27 mouse cellular contexts compared by ENCODE assay signal in the genomic region with DNA sequence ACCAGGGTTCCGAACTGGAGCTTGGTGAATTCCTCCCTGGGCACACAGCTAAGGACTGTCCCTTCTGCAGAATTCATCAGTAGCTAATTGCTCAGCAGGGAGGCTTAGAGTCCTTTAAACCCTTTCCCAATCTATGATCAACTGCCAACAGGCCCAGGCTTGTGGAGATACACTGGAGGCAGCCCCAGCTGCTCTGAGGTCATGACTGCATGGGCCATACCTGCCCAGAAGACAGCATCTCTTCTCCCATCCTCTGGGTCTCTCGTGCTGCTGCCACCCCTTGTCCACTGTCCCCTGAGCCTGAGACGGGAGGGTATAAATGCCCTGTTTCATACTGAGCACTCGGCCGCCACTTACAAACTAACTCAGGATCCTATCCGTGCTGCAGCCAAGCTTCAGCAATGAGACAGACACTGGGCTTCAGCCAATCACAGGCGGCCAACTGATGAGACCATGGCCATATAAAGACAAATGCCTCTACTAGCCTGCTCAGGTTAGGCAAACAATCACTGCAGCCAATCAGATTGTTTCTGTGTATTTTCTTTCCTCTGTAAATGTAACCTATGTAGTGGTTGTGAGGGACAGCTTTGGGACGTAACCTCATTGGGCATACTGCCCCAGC. TPM values are rescaled to one million over a fixed set of nuclear protein-coding genes. Genes with fewer than 3 reads are reported as not detected.
DNase-seq lines count a peak whose midpoint lies in the region; ATAC-seq and TF ChIP-seq lines count a peak whose summit lies in the region.
"Had no signal": no experiment of that assay in that cellular context is flagged by ENCODE, and none has a peak within 500 bp of the region (broad histone marks: within the 10 kb centered on the region; RNA-seq: fewer than 3 reads in every experiment).

No protein-coding gene starts in this region.

- no peak for ATAC-seq in lung, embryonic 14.5 days (ENCODE audit: insufficient read depth)
- peak; percentile 53 for ATAC-seq in liver, embryonic 16.5 days (ENCODE audit: low read depth)
- no peak for ATAC-seq in kidney, embryonic 16.5 days (ENCODE audit: low FRiP score, low TSS enrichment)
- ATAC-seq: CD4-positive, CD25-positive, alpha-beta regulatory T cell, adult 4 months; forebrain, embryonic 14.5 days; intestine, embryonic 16.5 days had no signal

- no peak for TF ChIP-seq POLR2A in lung, adult 2 months (IDR thresholded peaks at IDR 0.05; ENCODE audit: borderline replicate concordance, extremely low read depth, low read depth, low read length)

- H3K4me1 ChIP-seq in lung, embryonic 14.5 days (ENCODE audit: insufficient read depth), result no peaks in the 10 kb centered on the region
- no peaks in the 10 kb centered on the region for H3K4me1 ChIP-seq in lung, adult 2 months (ENCODE audit: control insufficient read depth, insufficient read depth, low read length)
- H3K4me1 ChIP-seq in liver, embryonic 16.5 days (ENCODE audit: control insufficient read depth, low read depth, low read length), result peaks cover 19% of the 10 kb centered on the region
- no peaks in the 10 kb centered on the region; the same call in 1 of the 2 replicates for H3K4me1 ChIP-seq in kidney, embryonic 16.5 days (ENCODE audit: insufficient read depth, low read length)
- H3K4me1 ChIP-seq: embryonic facial prominence, embryonic 12.5 days; hindbrain, embryonic 12.5 days; neural tube, embryonic 12.5 days had no signal

- H3K36me3 ChIP-seq in lung, embryonic 14.5 days (ENCODE audit: insufficient read depth), result no peaks in the 10 kb centered on the region
- no peaks in the 10 kb centered on the region for H3K36me3 ChIP-seq in liver, embryonic 16.5 days (ENCODE audit: control insufficient read depth, insufficient read depth)
- H3K36me3 ChIP-seq in kidney, embryonic 16.5 days (ENCODE audit: insufficient read depth, low read length), result no peaks in the 10 kb centered on the region
- H3K36me3 ChIP-seq: embryonic facial prominence, embryonic 12.5 days; heart, embryonic 10.5 days; hindbrain, embryonic 12.5 days; neural tube, embryonic 12.5 days had no signal

- H3K9me3 ChIP-seq in lung, embryonic 14.5 days (ENCODE audit: low read depth, low read length), result peaks cover 5% of the 10 kb centered on the region; the same call in 1 of the 2 replicates
- H3K9me3 ChIP-seq in liver, embryonic 16.5 days (replicated peaks; ENCODE audit: control insufficient read depth, low read length), result peaks cover 7% of the 10 kb centered on the region; the same call in 1 of the 2 replicates
- H3K9me3 ChIP-seq in kidney, embryonic 16.5 days (ENCODE audit: low read length), result peaks cover 5% of the 10 kb centered on the region; the same call in 1 of the 2 replicates
- H3K9me3 ChIP-seq: embryonic facial prominence, embryonic 12.5 days; heart, embryonic 10.5 days; hindbrain, embryonic 12.5 days; neural tube, embryonic 12.5 days had no signal

- intact Hi-C loops in gastrocnemius, adult 2 months (cut with DNase I), result no loop called here

- no peak overlapping the region for H3K4me3 ChIP-seq in gastrocnemius, adult 2 months
- H3K4me3 ChIP-seq in lung, embryonic 14.5 days (ENCODE audit: low read depth, low read length), result no peak overlapping the region
- no peak overlapping the region for H3K4me3 ChIP-seq in lung, adult 2 months (replicated peaks; ENCODE audit: extremely low read depth, low read depth, low read length)
- no peak overlapping the region for H3K4me3 ChIP-seq in liver, embryonic 16.5 days (ENCODE audit: low read depth, low read length)
- no peak overlapping the region for H3K4me3 ChIP-seq in kidney, embryonic 16.5 days (ENCODE audit: low read length)
- H3K4me3 ChIP-seq: embryonic facial prominence, embryonic 12.5 days; erythroblast, embryonic 14.5 days; heart, embryonic 10.5 days; hindbrain, embryonic 12.5 days; neural tube, embryonic 12.5 days had no signal

- WGBS in lung, embryonic 14.5 days, result 57% methylated on average over 8 of the region's 8 CpGs
- WGBS in lung, adult 2 months, result 67% methylated on average over 8 of the region's 8 CpGs
- WGBS in liver, embryonic 16.5 days (ENCODE audit: insufficient replicate concordance), result 70% methylated on average over 8 of the region's 8 CpGs
- 68% methylated on average over 8 of the region's 8 CpGs for WGBS in kidney, embryonic 16.5 days

- TF ChIP-seq CTCF in gastrocnemius, adult 2 months (IDR thresholded peaks at IDR 0.05), result no peak
- no peak for TF ChIP-seq CTCF in lung, embryonic 14.5 days (IDR thresholded peaks at IDR 0.05; ENCODE audit: low read depth)
- TF ChIP-seq CTCF in lung, adult 2 months (IDR thresholded peaks at IDR 0.05; ENCODE audit: insufficient read depth, low read length), result no peak

- H3K27ac ChIP-seq in gastrocnemius, adult 2 months, result no peak overlapping the region
- H3K27ac ChIP-seq in lung, embryonic 14.5 days (ENCODE audit: low read depth), result no peak overlapping the region
- H3K27ac ChIP-seq in liver, embryonic 16.5 days (ENCODE audit: low read length), result no peak overlapping the region
- no peak overlapping the region for H3K27ac ChIP-seq in kidney, embryonic 16.5 days (ENCODE audit: low read length)
- H3K27ac ChIP-seq: embryonic facial prominence, embryonic 12.5 days; heart, embryonic 10.5 days; hindbrain, embryonic 12.5 days; kidney, postnatal 0 days; neural tube, embryonic 12.5 days had no signal

- H3K27me3 ChIP-seq in lung, embryonic 14.5 days (ENCODE audit: insufficient read depth, low read length), result no peaks in the 10 kb centered on the region
- H3K27me3 ChIP-seq in liver, embryonic 16.5 days (ENCODE audit: control insufficient read depth, insufficient read depth, low read depth, low read length), result no peaks in the 10 kb centered on the region
- no peaks in the 10 kb centered on the region for H3K27me3 ChIP-seq in kidney, embryonic 16.5 days (ENCODE audit: insufficient read depth, low read length)
- H3K27me3 ChIP-seq: embryonic facial prominence, embryonic 12.5 days; hindbrain, embryonic 12.5 days; neural tube, embryonic 12.5 days had no signal

- H3K9ac ChIP-seq in lung, embryonic 14.5 days, result no peak overlapping the region
- H3K9ac ChIP-seq in liver, embryonic 16.5 days (ENCODE audit: low read depth, low read length), result no peak overlapping the region
- H3K9ac ChIP-seq in kidney, embryonic 16.5 days (replicated peaks; ENCODE audit: low read length), result no peak overlapping the region
- H3K9ac ChIP-seq: embryonic facial prominence, embryonic 12.5 days; hindbrain, embryonic 12.5 days; neural tube, embryonic 12.5 days had no signal

- H3K4me2 ChIP-seq in lung, embryonic 14.5 days, result no peak overlapping the region
- H3K4me2 ChIP-seq in liver, embryonic 16.5 days (ENCODE audit: low read depth, low read length), result no peak overlapping the region
- H3K4me2 ChIP-seq in kidney, embryonic 16.5 days (replicated peaks; ENCODE audit: low read depth, low read length), result no peak overlapping the region
- H3K4me2 ChIP-seq: embryonic facial prominence, embryonic 12.5 days; hindbrain, embryonic 12.5 days; neural tube, embryonic 12.5 days had no signal

- DNase-seq in gastrocnemius, adult 2 months, result peak; percentile 23
- no peak for DNase-seq in gastrocnemius, postnatal 10 days
- peak; percentile 18 for DNase-seq in lung, embryonic 14.5 days
- DNase-seq in lung, adult 2 months, result no peak
- DNase-seq in Muller cell, postnatal 12 days (ENCODE audit: inconsistent ontology term), result peak; percentile 70
- no peak for DNase-seq in layer of hippocampus, postnatal 10 days (ENCODE audit: low spot score in 2 of 2)
- DNase-seq: adrenal gland, adult 2 months; cerebellum, adult 9-10 months; gastrocnemius, postnatal 36 days; layer of hippocampus, postnatal 36 days; lung, postnatal 4 days; thymus, postnatal 4 days had no signal

RNA-seq across cellular contexts. Expression of gene Ddx6, which starts 17.9 kb away (rescaled TPM):
- total RNA-seq in gastrocnemius, adult 2 months (2021), result 10 to 100 TPM; 68.8 to 74.4 TPM
- total RNA-seq in gastrocnemius, postnatal 10 days (2021), result 10 to 100 TPM; 72.0 to 78.9 TPM
- 21.6 and 23.0 TPM in 2 replicates for polyA plus RNA-seq in lung, embryonic 14.5 days (2014; fragmentation: Nextera tagmentation; extraction: Ambion mirVana)
- polyA plus RNA-seq in lung, adult 2 months (2012; rRNA removed), result 17.4 and 24.2 TPM in 2 replicates
- 4.5 and 5.5 TPM in 2 replicates for polyA plus RNA-seq in liver, embryonic 16.5 days (2015; fragmentation: Nextera tagmentation; extraction: Ambion mirVana)
- 100 to 1,000 TPM; 112 to 113 TPM for total RNA-seq in layer of hippocampus, postnatal 10 days (2021)
- 11.2 and 13.9 TPM in 2 replicates for polyA plus RNA-seq in kidney, embryonic 16.5 days (2015; fragmentation: Nextera tagmentation; extraction: Ambion mirVana)

RNA-seq across cellular contexts. Expression of gene Cxcr5, which starts 25.1 kb away (rescaled TPM):
- total RNA-seq in gastrocnemius, adult 2 months (2021), result not detected
- not detected for total RNA-seq in gastrocnemius, postnatal 10 days (2021)
- not detected in 2 replicates for polyA plus RNA-seq in lung, embryonic 14.5 days (2014; fragmentation: Nextera tagmentation; extraction: Ambion mirVana)
- 6.0 TPM in 2 replicates for polyA plus RNA-seq in lung, adult 2 months (2012; rRNA removed)
- polyA plus RNA-seq in liver, embryonic 16.5 days (2015; fragmentation: Nextera tagmentation; extraction: Ambion mirVana), result 0.14 TPM in 1 of 2 replicates, not detected in the other
- not detected for total RNA-seq in layer of hippocampus, postnatal 10 days (2021)
- 0.11 TPM in 1 of 2 replicates, not detected in the other for polyA plus RNA-seq in kidney, embryonic 16.5 days (2015; fragmentation: Nextera tagmentation; extraction: Ambion mirVana)
- total RNA-seq: common myeloid progenitor, adult 5-6 weeks; gastrocnemius, postnatal 36 days; layer of hippocampus, adult 18-20 months; layer of hippocampus, postnatal 36 days; left cerebral cortex, postnatal 14 days had no signal
- polyA plus RNA-seq: erythroblast, embryonic 14.5 days; forebrain, embryonic 14.5 days; heart, embryonic 10.5 days; heart, postnatal 0 days; hindbrain, embryonic 12.5 days; kidney, postnatal 0 days; neural tube, embryonic 12.5 days had no signal

Comparison
In these comparisons a context has a peak if more than half of its experiments do, and no peak if none do; other contexts are left out.
1. DNase-seq: peak in gastrocnemius, adult 2 months (single experiment), lung, embryonic 14.5 days (single experiment) and Muller cell, postnatal 12 days (single experiment); none in gastrocnemius, postnatal 10 days (single experiment), lung, adult 2 months (single experiment) and layer of hippocampus, postnatal 10 days (0 of 2).